Mouse (Mus musculus) midbrain, embryonic 13.5 days (tissue): ENCODE measurements at regions not wholly inside any gene's neighbourhood (a gene's known extent, or its start where the extent isn't known, plus 50 kb on each side); places are given as distances from the start of the nearest gene placed in this dataset.

Source experiments
- ATAC-seq: fragments of 200-750 bp; cut with Nextera tagmentation; 2 replicates; pipeline ENCODE4 v1.8.0; 2017; ENCODE audit warnings: mild to moderate bottlenecking, moderate TSS enrichment, moderate library complexity
- H3K27ac ChIP-seq: fragments of 300-500 bp; sonication (generic); 2 replicates; pipeline ENCODE4 v1.5.1; 2015; ENCODE audit warnings: inconsistent platforms, mild to moderate bottlenecking, moderate library complexity
- H3K27me3 ChIP-seq: fragments of 300-500 bp; sonication (generic); 2 replicates; pipeline ENCODE4 v1.6.1; 2015; ENCODE audit warnings: mild to moderate bottlenecking, inconsistent platforms
- H3K36me3 ChIP-seq: fragments of 300-500 bp; sonication (generic); 2 replicates; pipeline ENCODE4 v1.6.1; 2015; ENCODE audit warnings: mild to moderate bottlenecking, inconsistent platforms
- H3K4me1 ChIP-seq: fragments of 300-500 bp; sonication (generic); replicated peaks from 2 replicates; pipeline ENCODE4 v1.6.1; 2015; ENCODE audit warnings: inconsistent platforms
- H3K4me2 ChIP-seq: fragments of 300-500 bp; sonication (generic); replicated peaks from 2 replicates; pipeline ENCODE4 v1.6.1; 2015; ENCODE audit warnings: moderate library complexity, mild to moderate bottlenecking, inconsistent platforms
- H3K4me3 ChIP-seq: fragments of 300-500 bp; sonication (generic); replicated peaks from 2 replicates; pipeline ENCODE4 v1.5.1; 2015; ENCODE audit warnings: mild to moderate bottlenecking, inconsistent platforms
- H3K9ac ChIP-seq: fragments of 300-500 bp; sonication (generic); replicated peaks from 2 replicates; pipeline ENCODE4 v1.6.1; 2015; ENCODE audit warnings: mild to moderate bottlenecking, inconsistent platforms
- H3K9me3 ChIP-seq: fragments of 300-500 bp; sonication (generic); 2 replicates; pipeline ENCODE4 v1.6.1; 2016; ENCODE audit warnings: mild to moderate bottlenecking, inconsistent platforms
- WGBS: fragments of 180-500 bp; shearing (Covaris S2); methylation state at CpG from one replicate; pipeline ENCODE4 v1.1.7; 2015; 5-methylcytosine and 5-hydroxymethylcytosine counted together

GRCm38 (mm10) chr14:80657408-80657807, 673.5 kb downstream of the Olfm4 start:
- no peak overlapping the region for H3K9ac ChIP-seq
- no peak overlapping the region for H3K27ac ChIP-seq
- H3K9me3 ChIP-seq: no peaks in the 10 kb centered on the region
- H3K4me2 ChIP-seq: no peak overlapping the region
- no peak for ATAC-seq
- H3K4me1 ChIP-seq: no peaks in the 10 kb centered on the region
- no peaks in the 10 kb centered on the region for H3K36me3 ChIP-seq
- H3K27me3 ChIP-seq: no peaks in the 10 kb centered on the region
- H3K4me3 ChIP-seq: no peak overlapping the region
- WGBS: 79% methylated on average over 6 of the region's 6 CpGs

- H3K27me3 ChIP-seq: no peaks in the 10 kb centered on the region
- H3K9me3 ChIP-seq: no peaks in the 10 kb centered on the region
- H3K4me3 ChIP-seq: no peak overlapping the region
- 0 out of 2 replicates have a peak, but pooled peaks cover 3% of the 10 kb centered on the region for H3K4me1 ChIP-seq
- H3K27ac ChIP-seq: no peak overlapping the region
- no peak for ATAC-seq
- H3K9ac ChIP-seq: no peak overlapping the region
- WGBS: 79% methylated on average over 1 of the region's 1 CpGs
- H3K36me3 ChIP-seq: no peaks in the 10 kb centered on the region
- no peak overlapping the region for H3K4me2 ChIP-seq
These were observed 699.0 kb downstream of the Olfm4 start for GRCm38 (mm10) chr14:80682876-80683275.

GRCm38 (mm10) chr14:80683282-80683681, 699.4 kb downstream of the Olfm4 start:
- H3K9me3 ChIP-seq: no peaks in the 10 kb centered on the region
- ATAC-seq: no peak
- H3K27ac ChIP-seq: no peak overlapping the region
- WGBS: 43% methylated on average over 7 of the region's 7 CpGs
- H3K36me3 ChIP-seq: no peaks in the 10 kb centered on the region
- H3K4me1 ChIP-seq: 0 out of 2 replicates have a peak, but pooled peaks cover 3% of the 10 kb centered on the region
- H3K27me3 ChIP-seq: no peaks in the 10 kb centered on the region
- no peak overlapping the region for H3K4me3 ChIP-seq
- 0 out of 2 replicates have a peak overlapping the region, but pooled peaks have one; percentile 7 for H3K9ac ChIP-seq
- 0 out of 2 replicates have a peak overlapping the region, but pooled peaks have one; percentile 6 for H3K4me2 ChIP-seq

GRCm38 (mm10) chr14:80683703-80684102, 699.8 kb downstream of the Olfm4 start:
- no peaks in the 10 kb centered on the region for H3K36me3 ChIP-seq
- H3K9ac ChIP-seq: 0 out of 2 replicates have a peak overlapping the region, but pooled peaks have one; percentile 7
- H3K9me3 ChIP-seq: no peaks in the 10 kb centered on the region
- no peak overlapping the region for H3K27ac ChIP-seq
- H3K4me3 ChIP-seq: no peak overlapping the region
- WGBS: 64% methylated on average over 6 of the region's 6 CpGs
- ATAC-seq: no peak
- 0 out of 2 replicates have a peak, but pooled peaks cover 3% of the 10 kb centered on the region for H3K4me1 ChIP-seq
- H3K27me3 ChIP-seq: no peaks in the 10 kb centered on the region
- H3K4me2 ChIP-seq: 0 out of 2 replicates have a peak overlapping the region, but pooled peaks have one; percentile 6

GRCm38 (mm10) chr14:80690476-80690875, 706.6 kb downstream of the Olfm4 start:
- H3K4me2 ChIP-seq: no peak overlapping the region
- H3K27me3 ChIP-seq: no peaks in the 10 kb centered on the region
- H3K4me3 ChIP-seq: no peak overlapping the region
- no peaks in the 10 kb centered on the region for H3K4me1 ChIP-seq
- H3K36me3 ChIP-seq: no peaks in the 10 kb centered on the region
- no peak for ATAC-seq
- WGBS: 14% methylated on average over 1 of the region's 1 CpGs
- H3K9ac ChIP-seq: no peak overlapping the region
- H3K9me3 ChIP-seq: no peaks in the 10 kb centered on the region
- 0 out of 2 replicates have a peak overlapping the region, but pooled peaks have one; percentile 5 for H3K27ac ChIP-seq

GRCm38 (mm10) chr14:80722766-80723531, 739.1 kb downstream of the Olfm4 start:
- Histone ChIP-seq H3K27ac (no peak overlapping the region), H3K9ac (no peak overlapping the region), H3K36me3 (no peaks in the 10 kb centered on the region), H3K4me1 (no peaks in the 10 kb centered on the region), H3K27me3 (no peaks in the 10 kb centered on the region), H3K9me3 (no peaks in the 10 kb centered on the region), H3K4me3 (no peak overlapping the region), H3K4me2 (no peak overlapping the region)
- WGBS: 61% methylated on average over 4 of the region's 4 CpGs
- no peak for ATAC-seq

GRCm38 (mm10) chr14:80731194-80731593, 747.3 kb downstream of the Olfm4 start:
- H3K27ac ChIP-seq: no peak overlapping the region
- ATAC-seq: no peak
- 57% methylated on average over 5 of the region's 5 CpGs for WGBS

More at GRCm38 (mm10) chr14:80731194-80731593, 747.3 kb downstream of the Olfm4 start:
- no peaks in the 10 kb centered on the region for H3K4me1 ChIP-seq
- H3K4me3 ChIP-seq: no peak overlapping the region
- no peaks in the 10 kb centered on the region for H3K27me3 ChIP-seq
- no peak overlapping the region for H3K4me2 ChIP-seq
- H3K9me3 ChIP-seq: no peaks in the 10 kb centered on the region
- no peak overlapping the region for H3K9ac ChIP-seq
- no peaks in the 10 kb centered on the region for H3K36me3 ChIP-seq
